Mouse (Mus musculus) kidney, embryonic 14.5 days (tissue): Measurements from ENCODE around the gene Farp1. TPM values are rescaled to one million over a fixed set of nuclear protein-coding genes. Genes with fewer than 3 reads are reported as not detected.

Experiments used
- ATAC-seq: fragments of 200-750 bp; cut with Nextera tagmentation; 2 replicates; pipeline ENCODE4 v1.8.0; 2017; ENCODE audit warnings: moderate number of reproducible peaks, mild to moderate bottlenecking, moderate TSS enrichment, moderate library complexity; ENCODE audit not compliant: low FRiP score, low TSS enrichment
- H3K27ac ChIP-seq: fragments of 300-500 bp; sonication (generic); 2 replicates; pipeline ENCODE4 v1.5.1; 2014; ENCODE audit warnings: low read depth, mild to moderate bottlenecking, low read length, moderate library complexity, mixed read lengths
- H3K27me3 ChIP-seq: fragments of 300-500 bp; sonication (generic); 2 replicates; pipeline ENCODE4 v1.6.1; 2014; ENCODE audit warnings: mild to moderate bottlenecking, low read length; ENCODE audit not compliant: control insufficient read depth, insufficient read depth
- H3K36me3 ChIP-seq: fragments of 300-500 bp; sonication (generic); 2 replicates; pipeline ENCODE4 v1.6.1; 2014; ENCODE audit warnings: low read length, mixed read lengths; ENCODE audit not compliant: control insufficient read depth, insufficient read depth
- H3K4me1 ChIP-seq: fragments of 300-500 bp; sonication (generic); 2 replicates; pipeline ENCODE4 v1.6.1; 2014; ENCODE audit warnings: low read length, mixed read lengths; ENCODE audit not compliant: control insufficient read depth, insufficient read depth
- H3K4me2 ChIP-seq: fragments of 300-500 bp; sonication (generic); replicated peaks from 2 replicates; pipeline ENCODE4 v1.6.1; 2014; ENCODE audit warnings: low read depth, mild to moderate bottlenecking, low read length
- H3K4me3 ChIP-seq: fragments of 300-500 bp; sonication (generic); 2 replicates; pipeline ENCODE4 v1.5.1; 2014; ENCODE audit warnings: mild to moderate bottlenecking, low read length
- H3K9ac ChIP-seq: fragments of 300-500 bp; sonication (generic); 2 replicates; pipeline ENCODE4 v1.6.1; 2014; ENCODE audit warnings: low read depth, mild to moderate bottlenecking, low read length, moderate library complexity
- H3K9me3 ChIP-seq: fragments of 300-500 bp; sonication (generic); 2 replicates; pipeline ENCODE4 v1.6.1; 2016; ENCODE audit warnings: low read length; ENCODE audit not compliant: control insufficient read depth
- WGBS: fragments of 180-500 bp; shearing (Covaris S2); extraction: QIAGEN DNeasy Blood & Tissue Kit; methylation state at CpG from one replicate; pipeline ENCODE4 v1.1.7; 2014; 5-methylcytosine and 5-hydroxymethylcytosine counted together
- polyA plus RNA-seq: library from polyadenylated mRNA; unstranded; fragments of >200 nt; fragmentation: Nextera tagmentation; extraction: Ambion mirVana; gene quantifications from 2 replicates; pipeline ENCODE4 v1.2.1, GENCODE M21; 2014

Gene Farp1
- polyA plus RNA-seq, 1 experiment from 2014 or later, result 43.3 TPM

GRCm38 (mm10) chr14:121092517-121092916 lies 57.5 kb downstream of the Farp1 start:
- Histone ChIP-seq H3K36me3 (peaks cover 9% of the 10 kb centered on the region; the same call in 1 of the 2 replicates), H3K9me3 (no peaks in the 10 kb centered on the region; the same call in 1 of the 2 replicates), H3K4me3 (no peak overlapping the region), H3K4me2 (no peak overlapping the region), H3K27me3 (no peaks in the 10 kb centered on the region), H3K4me1 (peaks cover 15% of the 10 kb centered on the region), H3K9ac (no peak overlapping the region), H3K27ac (no peak overlapping the region)
- 74% methylated on average over 9 of the region's 9 CpGs for WGBS
- ATAC-seq, result no peak

DNA sequence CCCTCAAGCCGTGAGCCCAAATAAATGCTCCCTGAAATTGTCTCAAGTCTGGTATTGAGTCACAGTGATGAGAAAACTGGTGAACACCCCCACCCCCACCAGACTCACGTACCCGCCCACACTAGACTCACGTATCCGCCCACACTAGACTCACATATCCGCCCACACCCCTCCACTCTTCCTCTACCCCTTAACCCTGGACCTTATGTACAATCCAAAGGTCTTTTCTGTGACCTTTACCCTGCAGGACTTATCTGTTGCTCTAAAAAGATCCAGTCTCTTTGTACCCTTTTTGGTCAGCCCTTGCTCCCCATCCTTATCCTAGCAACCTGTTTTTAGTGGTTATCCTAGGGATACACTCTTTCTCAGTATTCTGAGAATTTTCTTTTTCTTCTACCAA lies 58.9 kb downstream of the Farp1 start:
- Histone ChIP-seq H3K27ac (no peak overlapping the region), H3K36me3 (peaks cover 9% of the 10 kb centered on the region; the same call in 1 of the 2 replicates), H3K27me3 (no peaks in the 10 kb centered on the region), H3K4me1 (peaks cover 22% of the 10 kb centered on the region), H3K9me3 (no peaks in the 10 kb centered on the region; the same call in 1 of the 2 replicates), H3K4me3 (no peak overlapping the region), H3K4me2 (no peak overlapping the region), H3K9ac (no peak overlapping the region)
- WGBS, result 57% methylated on average over 6 of the region's 6 CpGs
- ATAC-seq, result no peak

GRCm38 (mm10) chr14:121097640-121098435 lies 62.8 kb downstream of the Farp1 start:
- H3K4me1 ChIP-seq, result peaks cover 43% of the 10 kb centered on the region
- H3K27me3 ChIP-seq, result no peaks in the 10 kb centered on the region
- H3K36me3 ChIP-seq, result peaks cover 4% of the 10 kb centered on the region; the same call in 1 of the 2 replicates
- no peak overlapping the region for H3K9ac ChIP-seq
- no peaks in the 10 kb centered on the region for H3K9me3 ChIP-seq
- 53% methylated on average over 12 of the region's 12 CpGs for WGBS
- H3K4me2 ChIP-seq, result no peak overlapping the region
- no peak overlapping the region for H3K27ac ChIP-seq
- H3K4me3 ChIP-seq, result no peak overlapping the region
- no peak for ATAC-seq

GRCm38 (mm10) chr14:121099120-121099519 lies 64.1 kb downstream of the Farp1 start:
- Histone ChIP-seq H3K4me2 (no peak overlapping the region), H3K27me3 (no peaks in the 10 kb centered on the region), H3K9ac (no peak overlapping the region), H3K9me3 (no peaks in the 10 kb centered on the region), H3K36me3 (peaks cover 4% of the 10 kb centered on the region; the same call in 1 of the 2 replicates), H3K4me1 (peaks cover 50% of the 10 kb centered on the region), H3K27ac (no peak overlapping the region), H3K4me3 (no peak overlapping the region)
- WGBS, result 75% methylated on average over 8 of the region's 8 CpGs
- no peak for ATAC-seq

GRCm38 (mm10) chr14:121099876-121100275 lies 64.9 kb downstream of the Farp1 start:
- Histone ChIP-seq H3K4me3 (no peak overlapping the region), H3K9me3 (no peaks in the 10 kb centered on the region), H3K4me2 (no peak overlapping the region), H3K9ac (no peak overlapping the region), H3K27ac (no peak overlapping the region), H3K36me3 (peaks cover 4% of the 10 kb centered on the region; the same call in 1 of the 2 replicates), H3K27me3 (no peaks in the 10 kb centered on the region), H3K4me1 (peaks cover 57% of the 10 kb centered on the region)
- 72% methylated on average over 2 of the region's 2 CpGs for WGBS
- no peak for ATAC-seq

GRCm38 (mm10) chr14:121100829-121101228 lies 65.8 kb downstream of the Farp1 start:
- Histone ChIP-seq H3K27ac (peak overlapping the region; percentile 59; the same call in 1 of the 2 replicates), H3K9me3 (no peaks in the 10 kb centered on the region), H3K4me2 (no peak overlapping the region), H3K36me3 (peaks cover 4% of the 10 kb centered on the region; the same call in 1 of the 2 replicates), H3K9ac (no peak overlapping the region), H3K27me3 (no peaks in the 10 kb centered on the region), H3K4me3 (no peak overlapping the region), H3K4me1 (peaks cover 65% of the 10 kb centered on the region)
- no peak for ATAC-seq
- 16% methylated on average over 2 of the region's 2 CpGs for WGBS

- no peaks in the 10 kb centered on the region for H3K27me3 ChIP-seq
- H3K9me3 ChIP-seq, result no peaks in the 10 kb centered on the region
- H3K27ac ChIP-seq, result no peak overlapping the region; the same call in 1 of the 2 replicates
- no peak overlapping the region for H3K9ac ChIP-seq
- H3K4me3 ChIP-seq, result no peak overlapping the region
- peaks cover 4% of the 10 kb centered on the region; the same call in 1 of the 2 replicates for H3K36me3 ChIP-seq
- H3K4me1 ChIP-seq, result peaks cover 72% of the 10 kb centered on the region
- ATAC-seq, result no peak
- WGBS, result 69% methylated on average over 5 of the region's 5 CpGs
- H3K4me2 ChIP-seq, result no peak overlapping the region
Measured at GRCm38 (mm10) chr14:121101531-121101930, 66.5 kb downstream of the Farp1 start.

GRCm38 (mm10) chr14:121102599-121102998 lies 67.6 kb downstream of the Farp1 start:
- Histone ChIP-seq H3K4me2 (no peak overlapping the region), H3K36me3 (peaks cover 4% of the 10 kb centered on the region; the same call in 1 of the 2 replicates), H3K4me3 (no peak overlapping the region), H3K4me1 (peaks cover 74% of the 10 kb centered on the region), H3K27me3 (no peaks in the 10 kb centered on the region), H3K9me3 (no peaks in the 10 kb centered on the region), H3K27ac (peak overlapping the region; percentile 39; the same call in 1 of the 2 replicates), H3K9ac (no peak overlapping the region)
- 80% methylated on average over 5 of the region's 5 CpGs for WGBS
- no peak for ATAC-seq

DNA sequence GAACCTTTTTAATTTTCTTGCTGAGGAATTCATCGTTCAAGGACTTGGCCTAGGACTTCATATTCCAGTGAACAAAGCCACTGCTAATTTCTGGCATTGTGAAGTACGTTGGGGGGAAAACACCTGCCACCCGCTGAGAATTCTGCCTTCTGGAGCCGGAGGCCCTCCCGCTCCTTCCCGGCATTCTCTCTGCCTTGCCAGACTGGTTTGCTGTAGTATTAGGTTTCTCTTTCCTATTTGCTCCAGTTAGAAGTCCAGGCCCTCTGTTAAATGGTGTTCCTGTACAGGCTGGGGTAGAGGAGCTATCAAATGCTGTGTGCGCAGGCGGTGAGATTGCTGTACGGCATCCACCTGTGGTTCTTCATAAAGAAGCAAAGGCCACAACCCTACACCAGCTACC lies 68.5 kb downstream of the Farp1 start:
- peaks cover 4% of the 10 kb centered on the region; the same call in 1 of the 2 replicates for H3K36me3 ChIP-seq
- peaks cover 76% of the 10 kb centered on the region for H3K4me1 ChIP-seq
- no peaks in the 10 kb centered on the region for H3K27me3 ChIP-seq
- H3K4me3 ChIP-seq, result no peak overlapping the region
- H3K9me3 ChIP-seq, result no peaks in the 10 kb centered on the region
- peak; percentile 11; the same call in 1 of the 2 replicates for ATAC-seq
- H3K27ac ChIP-seq, result peak overlapping the region; percentile 34
- H3K9ac ChIP-seq, result no peak overlapping the region
- H3K4me2 ChIP-seq, result no peak overlapping the region
- WGBS, result 44% methylated on average over 9 of the region's 9 CpGs
